Mouse (Mus musculus): Measurements from ENCODE around the gene Mef2c.

Gene Mef2c

DNA sequence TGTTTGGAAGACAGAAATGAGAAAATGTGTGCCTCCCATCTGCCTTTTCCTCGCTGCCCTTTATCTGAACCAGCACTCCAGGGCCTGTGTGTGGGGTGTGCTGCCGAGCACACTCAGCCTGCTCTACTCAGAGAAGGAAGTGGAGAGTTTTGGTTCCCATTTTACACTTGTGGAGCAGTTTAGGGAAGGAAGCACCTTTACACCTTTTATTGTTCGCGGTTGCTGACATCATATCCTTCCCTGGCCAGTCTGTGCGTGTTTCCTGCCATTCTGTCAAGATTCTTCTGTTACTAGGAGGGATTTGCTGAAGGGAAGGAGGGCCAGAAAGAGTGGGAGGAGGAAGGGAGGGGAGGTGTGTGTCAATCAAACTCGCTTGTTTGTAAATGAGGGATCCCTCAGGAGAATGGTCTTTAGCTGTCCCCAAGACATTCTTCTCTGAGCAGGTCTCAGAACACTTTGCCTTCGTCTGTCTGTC, 68.2 kb downstream of the Mef2c start:
- DNase-seq (ENCODE audit: low spot score in 2 of 2), result peak in 1 of 2 experiments; percentile 3

DNA sequence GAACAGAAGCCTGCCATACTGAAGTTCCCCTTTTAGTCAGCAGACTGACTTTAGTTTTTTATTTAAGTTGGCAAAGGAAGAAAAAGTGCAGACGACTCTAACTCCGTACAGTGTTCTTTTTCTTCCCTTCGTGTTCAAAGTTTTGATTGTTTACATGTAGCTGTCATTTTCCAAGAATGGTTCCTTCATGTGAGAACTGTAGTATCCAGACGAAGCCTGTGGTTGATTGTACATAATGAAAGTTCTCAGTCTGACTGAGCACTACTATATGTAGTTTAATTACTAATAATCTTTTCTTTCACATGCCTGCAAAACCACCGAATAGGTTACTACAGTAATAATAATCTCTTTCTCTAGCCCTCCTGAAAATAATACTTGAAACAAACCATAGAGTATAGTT, 68.6 kb downstream of the Mef2c start:
- no peak for DNase-seq (ENCODE audit: low spot score in 2 of 2)

DNA sequence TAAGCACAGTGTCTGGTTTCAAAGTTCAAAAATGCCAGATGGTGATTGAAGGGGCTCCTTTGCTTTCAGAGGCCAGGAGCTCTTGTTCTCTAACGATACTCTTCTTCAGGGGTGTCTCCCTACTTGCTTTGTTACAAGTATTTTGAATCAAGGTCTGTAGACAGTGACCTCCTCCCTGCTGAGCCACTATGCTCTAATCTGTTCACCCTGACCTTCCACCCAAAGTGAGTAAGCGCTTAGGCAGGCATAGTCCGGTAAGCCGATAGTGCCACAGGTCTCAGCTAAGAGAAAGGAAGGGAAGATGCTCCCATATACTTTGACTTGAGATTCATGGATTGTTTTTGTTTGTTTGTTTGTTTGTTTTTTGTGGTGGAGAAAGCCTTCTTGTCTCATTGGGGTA, 69.5 kb downstream of the Mef2c start:
- DNase-seq (ENCODE audit: low spot score in 2 of 2), result no peak

DNA sequence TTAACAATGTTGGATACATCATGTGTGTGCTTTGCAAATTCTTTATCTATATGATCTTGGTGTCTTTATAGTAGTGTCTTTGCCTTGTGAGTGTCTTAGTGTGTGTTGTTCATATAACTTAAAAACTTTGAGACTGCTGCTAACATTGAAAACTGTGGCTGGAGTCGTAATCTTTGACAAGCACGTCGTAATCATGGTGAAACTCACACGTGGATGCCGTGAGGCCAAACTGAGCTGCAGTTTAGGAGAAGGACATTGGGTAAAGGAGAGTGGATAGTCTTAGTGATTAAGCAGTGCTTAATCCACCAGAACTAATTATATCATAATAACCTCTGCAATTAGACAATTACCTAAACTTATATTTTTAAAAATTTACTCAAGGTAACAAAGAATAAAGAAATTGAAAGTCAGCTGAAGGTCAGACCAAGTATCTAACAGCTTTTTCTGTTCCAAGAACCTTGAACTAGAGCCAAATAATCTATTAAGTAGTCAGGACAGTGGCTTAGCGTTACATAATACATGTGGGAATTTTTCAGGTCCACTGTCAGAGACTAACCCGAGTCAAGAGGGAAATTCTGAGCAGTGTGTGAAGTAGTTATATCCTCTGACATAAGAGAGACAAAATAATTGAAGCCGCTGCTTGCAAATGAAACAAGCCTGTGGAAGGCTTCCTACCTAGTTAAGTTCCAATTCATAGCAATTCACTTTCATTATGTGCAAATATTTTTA, 70.2 kb downstream of the Mef2c start:
- no peak for DNase-seq (ENCODE audit: low spot score in 2 of 2)

DNA sequence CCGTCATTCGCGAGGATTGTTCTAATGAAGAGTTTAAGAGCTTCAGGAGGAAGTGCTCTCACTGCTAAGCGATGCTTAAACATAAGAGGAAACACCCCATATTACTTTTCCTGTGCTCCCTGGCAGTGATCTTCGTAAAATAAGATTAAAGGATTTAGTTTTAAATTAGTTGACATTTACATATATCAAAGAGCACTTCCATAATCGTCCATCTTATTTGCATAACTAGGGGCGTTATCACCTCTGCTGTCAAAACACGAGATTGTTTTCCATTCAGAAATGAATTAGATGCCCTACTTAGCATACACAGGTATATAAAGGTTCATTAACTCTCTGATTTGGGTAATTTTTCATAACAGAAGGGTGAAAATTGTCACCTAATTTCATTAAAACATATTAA, 71.0 kb downstream of the Mef2c start:
- DNase-seq (ENCODE audit: low spot score in 2 of 2), result no peak

DNA sequence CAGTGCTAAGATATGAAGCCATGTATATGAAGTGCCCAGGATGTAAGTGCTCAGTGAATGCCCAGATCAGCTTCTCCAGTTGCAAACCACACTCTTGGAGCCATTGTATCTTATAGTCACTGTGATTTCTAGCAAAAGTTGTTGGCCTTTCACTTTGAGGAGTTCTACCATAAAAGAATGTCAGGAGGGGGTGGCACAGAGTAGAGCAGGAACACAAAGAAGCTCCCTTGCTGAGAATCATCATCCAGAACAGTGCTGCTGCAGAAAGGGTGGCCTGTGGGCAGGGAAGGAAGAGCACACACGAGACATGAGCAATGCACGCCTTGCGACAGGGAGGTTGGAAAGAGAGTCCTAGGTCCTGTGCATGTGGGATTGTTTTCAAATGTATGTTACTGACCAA, 75.6 kb downstream of the Mef2c start:
- DNase-seq (ENCODE audit: low spot score in 2 of 2), result no peak

DNA sequence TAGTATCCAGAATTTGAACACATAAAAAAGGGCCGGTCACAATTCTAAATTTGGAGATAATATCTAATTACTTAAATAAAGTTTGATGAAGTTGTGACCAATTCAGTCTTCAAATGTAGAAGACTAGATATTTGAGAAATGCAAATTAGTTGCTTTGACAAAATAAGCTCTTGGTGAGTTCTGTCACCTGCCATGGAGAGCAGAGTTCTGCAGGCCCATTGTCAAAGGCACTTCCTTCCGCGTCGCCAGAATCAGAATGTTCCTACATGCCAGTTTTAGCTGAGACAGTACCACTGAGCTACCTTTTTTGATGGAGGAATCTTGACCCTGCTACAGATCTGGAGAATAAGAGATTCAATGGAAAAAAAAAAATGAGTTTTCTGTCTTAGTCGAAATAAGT, 77.0 kb downstream of the Mef2c start:
- DNase-seq (ENCODE audit: low spot score in 2 of 2), result no peak

DNA sequence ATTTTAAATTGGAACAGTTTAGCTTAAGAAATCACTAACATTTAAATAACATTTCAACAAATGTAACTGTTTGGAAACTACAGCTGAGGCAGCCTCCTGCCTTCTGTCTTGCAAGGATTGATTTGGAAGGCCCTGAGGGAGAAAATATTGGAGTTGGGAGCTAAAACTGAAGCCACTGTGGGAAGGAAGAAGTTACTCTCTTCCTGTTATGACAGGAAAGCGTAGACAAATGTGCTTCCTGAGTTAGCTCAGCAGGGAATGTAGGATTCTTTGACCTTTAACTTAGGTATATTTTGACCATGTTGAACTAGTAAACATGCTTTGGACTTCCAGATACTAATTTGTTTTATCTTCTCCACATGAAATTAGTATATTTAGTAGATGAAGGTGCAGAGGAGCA, 78.7 kb downstream of the Mef2c start:
- DNase-seq (ENCODE audit: low spot score in 2 of 2), result no peak

DNA sequence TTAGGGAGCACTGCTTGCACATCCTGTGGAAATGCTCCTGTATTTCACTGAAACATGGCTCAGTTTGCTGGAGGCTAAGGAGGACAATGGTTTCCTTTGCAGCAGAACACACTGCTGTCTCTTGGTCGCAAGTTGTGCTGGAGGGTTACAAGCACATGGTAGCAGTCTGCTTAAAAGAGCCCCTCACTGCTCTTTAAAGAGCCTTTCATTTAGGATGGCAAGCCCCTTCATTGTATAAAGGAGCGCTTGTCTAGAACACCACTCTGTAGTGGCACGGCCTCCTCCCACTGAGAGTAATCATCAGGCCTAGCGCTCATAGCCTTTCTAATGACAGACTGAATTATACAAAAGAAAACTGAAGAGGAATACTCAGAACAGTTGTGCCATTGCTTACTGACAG, 80.0 kb downstream of the Mef2c start:
- no peak for DNase-seq (ENCODE audit: low spot score in 2 of 2)

DNA sequence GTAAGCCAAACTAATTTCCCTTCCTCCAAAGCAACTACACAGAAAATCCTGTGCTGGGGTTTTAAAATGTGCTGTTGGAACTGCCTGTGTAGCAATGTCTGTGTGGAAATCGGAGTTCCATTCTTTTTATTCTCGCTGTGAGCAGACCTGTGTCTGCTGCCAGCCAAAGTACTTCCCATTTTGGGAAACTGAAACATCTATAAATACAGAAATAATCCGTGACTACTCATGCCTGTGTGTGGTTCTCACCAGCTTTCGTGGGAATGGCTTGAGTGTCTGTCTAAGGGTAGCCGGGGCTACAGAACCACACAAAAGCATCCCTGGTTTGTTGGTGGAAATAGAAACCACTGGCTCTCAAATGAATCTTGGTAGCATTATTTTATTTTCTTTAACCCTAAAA, 81.5 kb downstream of the Mef2c start:
- no peak for DNase-seq (ENCODE audit: low spot score in 2 of 2)

DNA sequence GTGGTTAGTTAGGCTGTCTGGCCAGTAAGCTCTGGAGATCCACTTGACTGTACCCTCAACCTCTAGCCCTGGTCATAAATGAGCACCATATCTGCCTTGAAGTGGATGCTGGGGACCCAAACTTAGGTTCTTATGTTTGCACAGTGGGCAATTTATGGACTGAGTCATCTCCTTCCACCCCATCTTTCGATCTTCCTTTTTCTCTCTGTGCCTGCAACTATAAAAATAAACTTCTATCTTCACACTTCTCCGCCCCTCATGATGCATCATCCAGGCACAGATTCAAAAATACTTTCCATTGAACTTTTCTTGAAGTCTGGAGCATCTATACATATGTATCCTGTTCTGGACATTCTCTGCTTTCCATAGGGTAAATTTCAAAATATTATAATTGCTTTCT, 84.4 kb downstream of the Mef2c start:
- no peak for DNase-seq (ENCODE audit: low spot score in 2 of 2)

DNA sequence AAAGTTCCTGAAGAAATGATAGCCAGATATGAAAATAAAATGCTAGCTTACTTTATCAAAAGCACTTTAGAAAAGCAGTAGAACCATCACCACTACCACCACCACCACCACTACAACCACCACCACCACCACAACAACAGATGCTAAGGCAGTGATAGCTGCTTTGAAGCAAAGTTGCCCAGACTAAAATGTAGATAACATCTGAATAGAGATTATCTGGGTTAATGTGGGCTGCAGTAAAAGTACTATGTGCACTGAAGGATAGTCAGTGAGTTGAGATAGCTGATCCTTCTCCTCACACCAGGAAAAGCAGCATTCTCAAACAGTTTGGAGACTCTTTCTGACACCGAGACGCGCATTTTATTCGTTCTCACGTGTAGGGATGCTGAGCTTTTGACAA, 87.1 kb downstream of the Mef2c start:
- no peak for DNase-seq (ENCODE audit: low spot score in 2 of 2)

DNA sequence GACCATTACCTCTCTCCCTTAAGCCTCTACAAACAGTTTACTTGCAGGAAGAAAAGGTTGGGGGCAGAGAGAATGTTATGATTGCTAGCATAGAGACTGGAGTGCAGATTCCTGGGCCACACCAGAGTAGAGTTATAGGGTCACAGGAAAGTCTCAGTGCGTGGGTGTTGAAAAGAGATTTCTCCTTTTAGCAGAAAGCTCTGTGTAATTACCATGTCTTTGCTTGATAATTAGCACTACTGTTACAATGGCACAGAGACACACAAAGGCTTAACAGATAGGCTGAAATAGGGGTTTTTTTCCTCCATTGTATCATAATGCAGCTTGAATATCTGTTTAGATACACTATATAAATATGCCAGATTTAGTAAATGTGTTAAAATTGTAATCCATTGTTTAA, 91.6 kb downstream of the Mef2c start:
- no peak for DNase-seq (ENCODE audit: low spot score in 2 of 2)

DNA sequence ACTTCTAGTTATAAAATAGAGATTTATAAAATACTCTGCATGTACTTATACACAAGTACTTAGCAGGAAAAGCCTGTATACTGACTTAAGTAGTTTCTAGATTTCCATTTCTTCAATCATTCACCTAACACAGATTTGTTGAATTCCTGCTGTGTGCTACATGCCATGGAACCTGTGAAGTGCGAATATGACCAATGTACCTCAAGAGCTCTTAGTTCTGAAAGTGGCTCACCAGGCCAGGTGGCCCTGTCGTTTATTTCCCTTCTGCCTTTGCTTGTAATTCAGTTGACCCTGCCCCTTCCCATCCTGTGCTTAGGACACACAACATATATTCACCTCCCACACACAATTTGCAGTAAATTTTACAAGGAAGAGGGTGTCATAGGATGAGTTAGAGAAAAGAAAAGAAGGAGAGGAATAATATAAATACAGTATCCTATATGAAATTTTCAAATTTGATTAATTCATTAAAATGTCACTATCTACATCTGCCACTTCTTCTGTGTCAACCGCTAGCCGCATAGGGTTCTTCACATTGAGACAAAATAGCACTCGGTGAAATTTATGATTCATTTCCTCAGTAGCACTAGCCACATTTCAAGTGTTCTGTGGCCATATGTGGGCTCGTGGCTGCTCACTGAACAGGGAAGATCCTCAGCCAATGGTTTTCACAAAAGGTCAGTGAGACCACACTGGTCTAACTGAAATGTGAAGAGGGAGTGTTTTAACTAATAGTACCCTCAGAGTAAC, 93.3 kb downstream of the Mef2c start:
- DNase-seq (ENCODE audit: low spot score in 2 of 2), result no peak

DNA sequence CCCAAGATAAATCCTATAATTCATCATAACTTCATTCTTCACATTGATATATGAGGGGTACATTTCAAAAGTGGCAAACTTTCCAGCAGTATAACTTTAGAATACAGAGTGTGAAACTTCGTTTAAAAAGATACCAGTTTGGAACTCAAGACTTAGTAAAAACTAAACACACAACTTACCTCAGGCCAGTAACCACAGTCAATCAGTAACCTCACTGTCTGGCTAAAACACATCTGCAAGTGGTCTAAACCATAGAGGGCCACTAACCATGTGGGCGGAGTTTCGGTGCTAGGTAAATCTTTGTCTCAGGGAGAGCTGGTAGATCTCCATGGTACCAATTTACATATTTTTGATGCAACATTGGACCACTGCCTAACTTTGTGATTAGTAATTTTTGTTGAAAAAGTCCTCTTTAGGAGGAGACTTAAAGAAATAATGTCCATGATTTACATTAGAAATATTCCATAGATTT, 93.9 kb downstream of the Mef2c start:
- no peak for DNase-seq (ENCODE audit: low spot score in 2 of 2)

DNA sequence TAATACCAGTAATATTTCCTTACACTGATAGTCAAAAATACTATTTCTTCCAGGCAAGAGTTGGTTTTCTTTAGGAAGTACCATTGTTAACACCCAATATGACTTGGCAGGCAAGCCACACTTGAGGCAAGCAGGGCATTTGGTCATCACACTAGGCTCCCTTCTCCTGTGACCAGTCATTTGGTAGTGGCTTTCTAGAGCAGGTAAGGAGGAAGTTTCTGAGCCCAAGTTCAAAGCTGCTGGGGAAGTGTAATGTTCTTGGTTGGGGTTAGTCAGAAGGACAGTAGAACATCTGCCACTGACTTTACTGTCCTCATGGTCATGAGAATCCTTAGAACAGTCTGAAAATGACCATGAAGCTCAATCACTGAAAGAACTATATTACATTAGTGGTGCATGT, 96.5 kb downstream of the Mef2c start:
- no peak for DNase-seq (ENCODE audit: low spot score in 2 of 2)

DNA sequence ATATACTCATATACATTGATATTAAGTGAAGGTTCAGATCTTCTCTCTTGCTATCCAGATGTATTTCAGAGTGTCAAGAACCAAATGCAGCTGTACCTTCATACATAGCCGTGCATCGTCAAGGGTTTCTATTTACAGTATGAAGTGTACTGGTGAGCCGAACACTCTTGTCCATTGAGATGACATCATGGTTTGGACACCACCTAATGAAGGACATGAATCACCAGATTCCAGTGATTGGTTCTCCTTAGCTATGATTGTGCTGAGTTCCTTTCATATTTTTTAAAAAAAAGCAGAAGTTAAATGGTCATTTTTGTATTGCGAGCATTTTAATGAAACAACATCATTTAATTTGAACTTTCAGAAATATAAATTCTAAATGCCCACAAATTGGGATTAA, 97.9 kb downstream of the Mef2c start:
- DNase-seq (ENCODE audit: low spot score in 2 of 2), result no peak

DNA sequence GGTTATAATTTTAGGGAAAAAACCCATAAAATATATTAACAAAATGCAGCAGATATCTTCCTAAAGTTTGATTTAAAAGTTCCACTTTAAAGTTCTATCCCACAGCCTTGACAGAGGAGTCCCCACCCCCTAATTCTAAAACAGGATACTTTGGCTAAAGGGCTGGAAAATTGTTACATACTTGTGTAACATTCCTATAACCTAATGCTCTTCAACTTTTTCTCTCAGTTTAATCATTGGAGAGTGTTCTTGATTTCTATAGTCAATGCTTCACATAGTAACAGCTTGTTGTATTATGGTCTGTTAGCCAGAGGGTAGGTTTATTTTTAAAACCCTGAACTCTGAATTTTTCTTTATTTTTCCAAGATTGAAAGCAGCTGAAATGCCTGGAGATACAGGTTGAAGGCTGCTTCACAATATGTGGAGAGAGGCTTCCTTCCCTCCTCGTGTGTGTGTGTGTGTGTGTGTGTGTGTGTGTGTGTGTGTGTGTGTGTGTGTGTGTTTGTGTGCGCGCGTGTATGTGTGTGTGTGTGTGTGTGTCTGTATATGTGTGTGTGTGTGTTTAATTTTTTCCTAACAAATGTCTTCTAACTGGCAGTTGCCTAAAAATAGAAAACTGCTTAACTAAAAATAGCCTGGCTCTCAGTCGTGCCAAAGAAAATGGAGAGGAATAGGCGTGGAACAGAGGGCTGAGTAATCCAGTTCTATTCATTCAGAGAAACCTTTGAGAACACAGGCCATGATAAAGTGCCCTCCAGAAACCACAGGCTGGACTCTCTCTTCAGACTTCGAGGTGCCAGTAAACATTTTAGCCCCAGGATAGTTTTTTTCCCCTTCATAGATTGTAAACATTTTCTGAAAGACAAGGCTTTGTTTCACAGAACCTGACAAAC, 99.8 kb downstream of the Mef2c start:
- DNase-seq (ENCODE audit: low spot score in 2 of 2), result no peak

DNA sequence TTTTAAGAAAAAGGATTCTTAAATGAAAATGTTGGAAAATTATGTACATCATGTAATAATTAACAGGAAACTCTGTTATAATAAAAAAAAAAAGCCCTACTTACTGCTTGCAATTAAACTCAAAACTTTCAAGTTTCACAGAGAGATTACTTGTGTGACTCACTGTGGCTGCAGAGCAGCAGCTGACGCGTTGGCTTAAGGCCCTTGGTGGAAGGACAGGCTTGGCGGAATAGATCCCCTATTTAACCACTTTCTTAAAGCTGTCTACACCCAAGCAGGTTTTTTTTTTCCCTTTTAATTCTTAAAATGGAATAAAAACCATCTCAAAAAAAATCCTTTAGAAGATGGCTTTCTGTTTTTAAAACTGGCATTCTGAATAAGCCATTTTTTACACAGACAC, 100.5 kb downstream of the Mef2c start:
- DNase-seq (ENCODE audit: low spot score in 2 of 2), result no peak

DNA sequence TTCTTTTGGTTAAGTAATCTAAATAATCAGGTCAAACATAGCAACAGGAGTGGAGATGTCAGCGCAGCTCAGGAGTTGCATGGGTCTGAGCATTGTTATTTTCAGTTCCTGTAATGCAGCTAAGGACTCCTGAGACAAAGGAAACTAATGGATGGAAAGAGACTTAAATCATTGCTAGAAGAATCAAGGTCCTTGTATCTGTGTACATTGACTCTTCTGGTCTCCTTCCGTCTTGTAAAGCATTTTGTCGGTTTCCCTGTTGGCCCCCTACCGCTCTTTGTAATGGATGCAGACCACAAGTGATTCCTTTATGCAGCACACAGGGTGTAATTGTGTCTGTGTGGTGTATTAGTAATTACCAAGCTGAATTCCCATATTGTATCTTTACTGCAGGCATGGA, 101.0 kb downstream of the Mef2c start:
- no peak for DNase-seq (ENCODE audit: low spot score in 2 of 2)

DNA sequence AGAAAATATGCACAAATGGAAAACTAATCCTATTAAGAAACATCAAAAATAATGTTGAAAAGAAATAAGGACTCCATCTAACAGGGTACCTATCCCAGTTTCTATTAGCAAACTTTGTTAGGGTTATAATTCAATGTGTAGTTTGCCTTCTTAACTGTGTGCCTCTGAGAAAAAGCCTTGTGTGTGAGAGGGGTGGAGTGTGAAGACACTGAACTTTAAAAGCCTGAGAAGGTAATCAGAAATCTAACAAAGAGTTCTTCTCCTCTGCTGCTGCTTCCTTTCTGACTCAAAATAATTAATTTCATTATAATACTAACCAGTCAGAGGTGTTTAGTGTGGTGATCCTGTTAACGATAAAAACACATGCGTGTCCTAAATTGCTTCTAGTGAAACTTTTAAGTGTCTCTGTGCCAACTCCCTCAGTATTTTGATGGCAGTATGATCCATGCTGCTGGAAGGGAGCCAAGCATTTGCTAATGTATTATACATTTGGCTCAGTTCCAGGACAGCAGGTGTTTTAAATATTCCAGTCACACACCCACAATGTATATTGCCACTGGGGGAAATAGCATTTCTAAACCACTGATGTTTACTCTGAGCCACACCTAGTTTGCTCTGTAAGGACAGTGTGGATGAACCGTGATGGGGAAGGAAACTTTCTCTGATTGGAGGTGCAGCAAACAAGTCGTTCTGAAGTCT, 104.2 kb downstream of the Mef2c start:
- DNase-seq (ENCODE audit: low spot score in 2 of 2), result no peak

Data from thymus, postnatal 10 days (tissue).